Mouse (Mus musculus) myocyte (in vitro differentiated cells): ENCODE measurements around the gene Max. TPM values are rescaled to one million over a fixed set of nuclear protein-coding genes. Genes with fewer than 3 reads are reported as not detected.

Source experiments
- H3K27me3 ChIP-seq: one replicate; pipeline ENCODE4 v1.6.1; 2011; ENCODE audit not compliant: control insufficient read depth, insufficient read depth, insufficient read length
- H3K36me3 ChIP-seq: one replicate; pipeline ENCODE4 v1.6.1; 2011; ENCODE audit not compliant: control insufficient read depth, insufficient read depth
- H3K4me2 ChIP-seq: one replicate; pipeline ENCODE4 v1.6.1; 2011; ENCODE audit warnings: low read depth, control low read depth
- H3K4me3 ChIP-seq: one replicate; pipeline ENCODE4 v1.5.1; 2011; ENCODE audit warnings: mild to moderate bottlenecking, control low read depth, moderate library complexity
- H3K79me2 ChIP-seq: one replicate; pipeline ENCODE4 v1.6.1; 2011; ENCODE audit not compliant: control insufficient read depth, insufficient read depth
- H3ac ChIP-seq: one replicate; pipeline ENCODE4 v1.6.1; 2011; ENCODE audit not compliant: control insufficient read depth, insufficient read length
- CEBPB ChIP-seq: IDR thresholded peaks from 2 replicates; pipeline ENCODE4 v1.6.1; 2011; ENCODE audit warnings: mild to moderate bottlenecking, moderate library complexity; ENCODE audit not compliant: poor library complexity, insufficient read depth, severe bottlenecking
- E2F4 ChIP-seq: IDR thresholded peaks from one replicate; pipeline ENCODE4 v1.6.1; 2011; ENCODE audit warnings: mild to moderate bottlenecking, control low read depth, moderate library complexity; ENCODE audit not compliant: insufficient read depth
- MAX ChIP-seq: IDR thresholded peaks from one replicate; pipeline ENCODE4 v1.6.1; 2011; ENCODE audit warnings: low read depth, mild to moderate bottlenecking, control low read depth
- MYOD1 ChIP-seq, 3 experiments: IDR thresholded peaks; one replicate each; pipeline ENCODE4 v1.6.1; 2011; ENCODE audit warnings: control low read depth in 2 of 3, low read depth in 2 of 3, mild to moderate bottlenecking in 2 of 3, moderate library complexity in 1 of 3; ENCODE audit not compliant: insufficient read length in 2 of 3, control insufficient read depth in 1 of 3
- MYOG ChIP-seq, 3 experiments: IDR thresholded peaks; one replicate each; pipeline ENCODE4 v1.6.1; 2011; ENCODE audit warnings: control low read depth in 2 of 3, low read depth in 2 of 3, mild to moderate bottlenecking in 2 of 3; ENCODE audit not compliant: insufficient read length in 2 of 3, control insufficient read depth in 1 of 3, insufficient read depth in 1 of 3
- POLR2A ChIP-seq: IDR thresholded peaks from one replicate; pipeline ENCODE4 v1.6.1; 2011; ENCODE audit warnings: low read depth, mild to moderate bottlenecking, control low read depth, moderate library complexity; ENCODE audit not compliant: insufficient read length
- POLR2AphosphoS2 ChIP-seq: IDR thresholded peaks from one replicate; pipeline ENCODE4 v1.6.1; 2011; ENCODE audit warnings: low read depth, control low read depth; ENCODE audit not compliant: insufficient read length
- REST ChIP-seq: IDR thresholded peaks from one replicate; pipeline ENCODE4 v1.6.1; 2011; ENCODE audit warnings: mild to moderate bottlenecking, control low read depth, moderate library complexity; ENCODE audit not compliant: insufficient read depth, insufficient read length
- SRF ChIP-seq: IDR thresholded peaks from one replicate; pipeline ENCODE4 v1.6.1; 2011; ENCODE audit warnings: low read depth; ENCODE audit not compliant: control insufficient read depth, insufficient read length
- TCF12 ChIP-seq: IDR thresholded peaks from one replicate; pipeline ENCODE4 v1.6.1; 2011; ENCODE audit warnings: mild to moderate bottlenecking, control low read depth; ENCODE audit not compliant: poor library complexity, insufficient read depth, severe bottlenecking
- TCF3 ChIP-seq: IDR thresholded peaks from one replicate; pipeline ENCODE4 v1.6.1; 2011; ENCODE audit warnings: low read depth, control low read depth; ENCODE audit not compliant: insufficient read length
- USF1 ChIP-seq: IDR thresholded peaks from one replicate; pipeline ENCODE4 v1.6.1; 2011; ENCODE audit warnings: low read depth, mild to moderate bottlenecking, control low read depth, moderate library complexity
- polyA plus RNA-seq: library from polyadenylated mRNA; unstranded; fragments of >200 nt; fragmentation: generic; extraction: Trizol; gene quantifications from one replicate; pipeline ENCODE4 v1.2.1, GENCODE M21; 2012; ENCODE audit warnings: missing spikeins

The Max gene
- polyA plus RNA-seq, 1 experiment, result 33.6 TPM

- Histone ChIP-seq H3K36me3 (peaks cover 11% of the 10 kb centered on the region), H3ac (no peak overlapping the region), H3K27me3 (no peaks in the 10 kb centered on the region), H3K4me3 (no peak overlapping the region), H3K79me2 (no peaks in the 10 kb centered on the region), H3K4me2 (no peak overlapping the region)
- TF ChIP-seq TCF3 (no peak), REST (no peak)
Measured at GRCm38 (mm10) chr12:76901508-76902294, 60.3 kb downstream of the Max start.

DNA sequence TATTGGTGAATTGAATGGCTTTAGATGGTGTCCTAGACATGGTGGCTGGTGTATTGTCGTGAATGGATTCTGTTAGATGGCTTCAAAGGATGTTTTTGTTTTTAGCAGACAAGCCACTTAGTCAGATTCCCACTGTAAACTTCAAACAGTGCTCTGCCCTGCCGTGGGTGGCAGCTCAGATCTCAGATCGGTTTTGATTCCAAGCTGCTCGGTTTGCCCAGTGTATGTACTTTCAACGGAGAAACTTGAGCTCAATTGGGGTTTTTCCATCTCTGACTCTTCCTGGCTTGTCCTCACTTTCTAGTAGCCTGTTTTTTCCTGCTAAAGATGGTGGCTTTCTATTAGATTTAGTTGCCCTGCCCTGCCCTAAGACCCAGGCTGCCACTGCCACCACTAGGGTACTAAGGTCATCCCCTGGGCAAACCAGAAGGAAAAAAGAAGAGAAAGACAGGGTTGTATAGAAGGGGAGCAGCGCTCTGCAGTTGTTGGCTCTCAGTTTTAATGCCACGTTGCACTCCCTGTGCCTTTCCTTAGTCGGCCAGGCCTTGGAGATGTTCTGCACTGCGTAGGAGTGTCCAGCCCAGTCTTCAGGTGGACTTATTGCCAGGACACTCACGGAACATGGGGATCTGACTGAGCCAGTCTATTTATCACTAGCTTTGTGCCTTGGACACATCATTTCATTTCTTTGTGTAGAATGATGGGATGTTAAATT is 62.6 kb downstream of the Max start:
- H3ac ChIP-seq, result no peak overlapping the region
- H3K36me3 ChIP-seq, result peaks cover 11% of the 10 kb centered on the region
- H3K4me2 ChIP-seq, result no peak overlapping the region
- no peak overlapping the region for H3K4me3 ChIP-seq
- no peaks in the 10 kb centered on the region for H3K27me3 ChIP-seq
- TF ChIP-seq E2F4 (no peak), TCF3 (no peak), REST (no peak), MYOD1 (IDR thresholded peaks at IDR 0.05; ENCODE audit: control insufficient read depth in 1 of 3, insufficient read length in 2 of 3, low read depth in 2 of 3) (no peak), USF1 (no peak), MAX (no peak), TCF12 (no peak), CEBPB (no peak), POLR2A (no peak)
- no peaks in the 10 kb centered on the region for H3K79me2 ChIP-seq

GRCm38 (mm10) chr12:76898141-76898540 is 63.9 kb downstream of the Max start:
- no peaks in the 10 kb centered on the region for H3K27me3 ChIP-seq
- no peaks in the 10 kb centered on the region for H3K79me2 ChIP-seq
- no peak overlapping the region for H3K4me2 ChIP-seq
- TF ChIP-seq REST (no peak), USF1 (no peak), CEBPB (no peak), TCF3 (no peak), SRF (no peak), TCF12 (no peak), POLR2A (no peak), POLR2AphosphoS2 (no peak), MYOD1 (IDR thresholded peaks at IDR 0.05; ENCODE audit: control insufficient read depth in 1 of 3, insufficient read length in 2 of 3, low read depth in 2 of 3) (no peak), MAX (no peak), E2F4 (no peak), MYOG (IDR thresholded peaks at IDR 0.05; ENCODE audit: control insufficient read depth in 1 of 3, insufficient read depth in 1 of 3, insufficient read length in 2 of 3, low read depth in 2 of 3) (no peak)
- H3ac ChIP-seq, result no peak overlapping the region
- peaks cover 11% of the 10 kb centered on the region for H3K36me3 ChIP-seq
- no peak overlapping the region for H3K4me3 ChIP-seq

GRCm38 (mm10) chr12:76897006-76897405 is 65.0 kb downstream of the Max start:
- no peak overlapping the region for H3K4me2 ChIP-seq
- H3K27me3 ChIP-seq, result no peaks in the 10 kb centered on the region
- no peak for TF ChIP-seq SRF
- TF ChIP-seq TCF3, result no peak
- no peak for TF ChIP-seq USF1
- no peaks in the 10 kb centered on the region for H3K79me2 ChIP-seq
- H3ac ChIP-seq, result no peak overlapping the region
- H3K36me3 ChIP-seq, result peaks cover 17% of the 10 kb centered on the region
- H3K4me3 ChIP-seq, result no peak overlapping the region

DNA sequence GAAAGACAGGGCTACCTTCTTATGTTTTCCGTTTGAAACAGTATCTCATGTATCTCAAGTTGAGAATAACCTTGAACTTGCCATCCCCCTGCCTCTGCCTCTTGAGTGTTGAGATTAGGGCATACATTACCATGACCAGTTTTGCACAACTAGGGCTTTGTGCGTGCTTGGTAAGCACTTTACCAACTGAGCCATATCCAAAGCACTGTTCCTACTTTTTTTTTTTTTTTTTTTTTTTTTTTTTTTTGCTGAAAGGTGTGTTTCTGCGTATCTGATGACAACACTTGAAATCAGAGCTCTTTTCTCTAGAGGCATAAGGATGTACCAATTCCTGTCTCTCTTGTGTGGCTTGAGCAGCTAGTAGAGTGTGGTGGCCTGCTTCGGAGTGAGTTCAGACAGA is 65.4 kb downstream of the Max start:
- Histone ChIP-seq H3K27me3 (no peaks in the 10 kb centered on the region), H3K79me2 (no peaks in the 10 kb centered on the region), H3K4me2 (no peak overlapping the region), H3K4me3 (no peak overlapping the region), H3ac (no peak overlapping the region), H3K36me3 (peaks cover 21% of the 10 kb centered on the region)
- TF ChIP-seq SRF (no peak), TCF3 (no peak), CEBPB (no peak), POLR2A (no peak), MYOD1 (IDR thresholded peaks at IDR 0.05; ENCODE audit: control insufficient read depth in 1 of 3, insufficient read length in 2 of 3, low read depth in 2 of 3) (no peak), MAX (no peak), E2F4 (no peak), REST (no peak), MYOG (IDR thresholded peaks at IDR 0.05; ENCODE audit: control insufficient read depth in 1 of 3, insufficient read depth in 1 of 3, insufficient read length in 2 of 3, low read depth in 2 of 3) (no peak), USF1 (no peak), POLR2AphosphoS2 (no peak), TCF12 (no peak)
